In genomic region chr9:60951071-60951561, GRCm38 (mm10) we compare ENCODE assay signal across 7 mouse cellular contexts.
A peak's percentile ranks its signal among the peaks of the same experiment; 100 is the strongest.
DNase-seq lines count a peak whose midpoint lies in the region; ATAC-seq and TF ChIP-seq lines count a peak whose summit lies in the region.

No protein-coding gene starts in this region.

- TF ChIP-seq CTCF in brain, embryonic 14.5 days (IDR thresholded peaks at IDR 0.05; ENCODE audit: borderline replicate concordance, extremely low read depth, insufficient read depth, insufficient read length), result no peak
- no peak for TF ChIP-seq CTCF in kidney, postnatal 0 days (IDR thresholded peaks at IDR 0.05; ENCODE audit: low read depth)

- no peak overlapping the region for H3K9ac ChIP-seq in forebrain, embryonic 14.5 days (ENCODE audit: low read length)
- H3K9ac ChIP-seq in kidney, postnatal 0 days (ENCODE audit: low read depth, low read length), result no peak overlapping the region
- no peak overlapping the region for H3K9ac ChIP-seq in midbrain, embryonic 16.5 days (ENCODE audit: low read depth, low read length)

- 4% methylated on average over 10 of the region's 10 CpGs for WGBS in forebrain, embryonic 14.5 days
- WGBS in kidney, postnatal 0 days, result 20% methylated on average over 10 of the region's 10 CpGs
- 3% methylated on average over 10 of the region's 10 CpGs for WGBS in midbrain, embryonic 16.5 days

- peak; percentile 85 for ATAC-seq in forebrain, embryonic 14.5 days
- no peak for ATAC-seq in kidney, postnatal 0 days (replicated peaks; ENCODE audit: low FRiP score, low read depth)
- peak; percentile 36; the same call in 1 of the 2 replicates for ATAC-seq in midbrain, embryonic 16.5 days

- H3K36me3 ChIP-seq in forebrain, embryonic 14.5 days (ENCODE audit: control insufficient read depth, insufficient read depth, low read length), result no peaks in the 10 kb centered on the region
- H3K36me3 ChIP-seq in kidney, postnatal 0 days (ENCODE audit: insufficient read depth, low read length), result no peaks in the 10 kb centered on the region
- no peaks in the 10 kb centered on the region for H3K36me3 ChIP-seq in midbrain, embryonic 16.5 days (ENCODE audit: control insufficient read depth, insufficient read depth, low read length)

- peak overlapping the region; percentile 76 for H3K27ac ChIP-seq in forebrain, embryonic 14.5 days (ENCODE audit: low read depth, low read length)
- no peak overlapping the region for H3K27ac ChIP-seq in kidney, postnatal 0 days
- H3K27ac ChIP-seq in midbrain, embryonic 16.5 days (ENCODE audit: low read length), result peak overlapping the region; percentile 6

- H3K4me1 ChIP-seq in forebrain, embryonic 14.5 days (ENCODE audit: control insufficient read depth, insufficient read depth, low read length), result peaks cover 17% of the 10 kb centered on the region
- H3K4me1 ChIP-seq in kidney, postnatal 0 days (replicated peaks; ENCODE audit: insufficient read depth, low read length), result no peaks in the 10 kb centered on the region; the same call in none of the 2 replicates
- peaks cover 11% of the 10 kb centered on the region for H3K4me1 ChIP-seq in midbrain, embryonic 16.5 days (ENCODE audit: control insufficient read depth, insufficient read depth, low read length)

- no peaks in the 10 kb centered on the region for H3K27me3 ChIP-seq in forebrain, embryonic 14.5 days (replicated peaks; ENCODE audit: control insufficient read depth, insufficient read depth, low read length)
- no peaks in the 10 kb centered on the region for H3K27me3 ChIP-seq in kidney, postnatal 0 days (ENCODE audit: insufficient read depth, low read length)
- no peaks in the 10 kb centered on the region for H3K27me3 ChIP-seq in midbrain, embryonic 16.5 days (ENCODE audit: control insufficient read depth, insufficient read depth, low read depth, low read length)

- no peak overlapping the region for H3K4me2 ChIP-seq in forebrain, embryonic 14.5 days (ENCODE audit: low read length)
- no peak overlapping the region for H3K4me2 ChIP-seq in kidney, postnatal 0 days (ENCODE audit: low read length)
- H3K4me2 ChIP-seq in midbrain, embryonic 16.5 days (ENCODE audit: low read length), result no peak overlapping the region

- H3K9me3 ChIP-seq in forebrain, embryonic 14.5 days (replicated peaks; ENCODE audit: control insufficient read depth, low read length), result no peaks in the 10 kb centered on the region
- no peaks in the 10 kb centered on the region for H3K9me3 ChIP-seq in kidney, postnatal 0 days (replicated peaks; ENCODE audit: low read length)
- no peaks in the 10 kb centered on the region for H3K9me3 ChIP-seq in midbrain, embryonic 16.5 days (replicated peaks; ENCODE audit: control insufficient read depth, low read length, poor library complexity, severe bottlenecking)

- TF ChIP-seq POLR2A in brain, embryonic 14.5 days (IDR thresholded peaks at IDR 0.05; ENCODE audit: borderline replicate concordance, extremely low read depth, insufficient read depth, insufficient read length, poor library complexity, severe bottlenecking), result no peak

- peak; percentile 80 for DNase-seq in NIH3T3 (ENCODE audit: low read depth)
- peak; percentile 96 for DNase-seq in brain, embryonic 14.5 days (ENCODE audit: low read depth)
- DNase-seq in forebrain, embryonic 14.5 days (ENCODE audit: low spot score), result peak; percentile 92
- peak; percentile 84 for DNase-seq in kidney, postnatal 0 days (ENCODE audit: low spot score)
- DNase-seq in layer of hippocampus, adult 9-10 months (ENCODE audit: low spot score), result no peak
- DNase-seq in adrenal gland, adult 8-10 months, result no peak

- no peak overlapping the region for H3K4me3 ChIP-seq in forebrain, embryonic 14.5 days (ENCODE audit: low read depth, low read length)
- H3K4me3 ChIP-seq in kidney, postnatal 0 days (replicated peaks; ENCODE audit: low read depth, low read length), result no peak overlapping the region
- no peak overlapping the region for H3K4me3 ChIP-seq in midbrain, embryonic 16.5 days (ENCODE audit: low read depth, low read length)

Comparison
In these comparisons a context has a peak if more than half of its experiments do, and no peak if none do; other contexts are left out.
1. DNase-seq: peak in NIH3T3 (single experiment), brain, embryonic 14.5 days (single experiment), forebrain, embryonic 14.5 days (single experiment) and kidney, postnatal 0 days (single experiment); none in layer of hippocampus, adult 9-10 months (single experiment) and adrenal gland, adult 8-10 months (single experiment).